Mouse (Mus musculus): Measurements from ENCODE around the gene Bicra.

The Bicra gene

GRCm38 (mm10) chr7:16033580-16034461 is 13.9 kb downstream of the Bicra start:
- TF ChIP-seq CTCF (conservative IDR thresholded peaks at IDR 0.05; ENCODE audit: low read length) (no peak), NANOG (IDR thresholded peaks at IDR 0.05; ENCODE audit: borderline replicate concordance, low read length) (no peak)
- H3K27me3 ChIP-seq (ENCODE audit: insufficient read depth, low read length) = no peaks in the 10 kb centered on the region
- H3K4me3 ChIP-seq (replicated peaks; ENCODE audit: low read length) = no peak overlapping the region
- H3K36me3 ChIP-seq (ENCODE audit: insufficient read depth, low read length) = 0 out of 2 replicates have a peak, but pooled peaks cover 5% of the 10 kb centered on the region
- H3K9me3 ChIP-seq (ENCODE audit: low read length) = no peaks in the 10 kb centered on the region
- H3K4me1 ChIP-seq (replicated peaks; ENCODE audit: low read depth, low read length) = peaks cover 42% of the 10 kb centered on the region

GRCm38 (mm10) chr7:16033059-16033458 is 14.7 kb downstream of the Bicra start:
- H3K4me1 ChIP-seq (replicated peaks; ENCODE audit: low read depth, low read length) = peaks cover 50% of the 10 kb centered on the region
- TF ChIP-seq CTCF (conservative IDR thresholded peaks at IDR 0.05; ENCODE audit: low read length) (no peak), NANOG (IDR thresholded peaks at IDR 0.05; ENCODE audit: borderline replicate concordance, low read length) (no peak), POU5F1 (IDR thresholded peaks at IDR 0.05; ENCODE audit: borderline replicate concordance, low read length) (no peak)
- no peaks in the 10 kb centered on the region for H3K27me3 ChIP-seq (ENCODE audit: insufficient read depth, low read length)
- H3K9me3 ChIP-seq (ENCODE audit: low read length) = no peaks in the 10 kb centered on the region
- no peak overlapping the region for H3K4me3 ChIP-seq (replicated peaks; ENCODE audit: low read length)
- H3K36me3 ChIP-seq (ENCODE audit: insufficient read depth, low read length) = 0 out of 2 replicates have a peak, but pooled peaks cover 13% of the 10 kb centered on the region

- Histone ChIP-seq H3K4me1 (replicated peaks; ENCODE audit: low read depth, low read length) (peaks cover 46% of the 10 kb centered on the region), H3K27me3 (ENCODE audit: insufficient read depth, low read length) (no peaks in the 10 kb centered on the region), H3K9me3 (ENCODE audit: low read length) (no peaks in the 10 kb centered on the region), H3K36me3 (ENCODE audit: insufficient read depth, low read length) (0 out of 2 replicates have a peak, but pooled peaks cover 17% of the 10 kb centered on the region), H3K4me3 (replicated peaks; ENCODE audit: low read length) (no peak overlapping the region)
- TF ChIP-seq CTCF (conservative IDR thresholded peaks at IDR 0.05; ENCODE audit: low read length) = no peak
- TF ChIP-seq POU5F1 (IDR thresholded peaks at IDR 0.05; ENCODE audit: borderline replicate concordance, low read length) = no peak
- TF ChIP-seq NANOG (IDR thresholded peaks at IDR 0.05; ENCODE audit: borderline replicate concordance, low read length) = no peak
Measured at GRCm38 (mm10) chr7:16031072-16031471, 16.6 kb downstream of the Bicra start.

DNA sequence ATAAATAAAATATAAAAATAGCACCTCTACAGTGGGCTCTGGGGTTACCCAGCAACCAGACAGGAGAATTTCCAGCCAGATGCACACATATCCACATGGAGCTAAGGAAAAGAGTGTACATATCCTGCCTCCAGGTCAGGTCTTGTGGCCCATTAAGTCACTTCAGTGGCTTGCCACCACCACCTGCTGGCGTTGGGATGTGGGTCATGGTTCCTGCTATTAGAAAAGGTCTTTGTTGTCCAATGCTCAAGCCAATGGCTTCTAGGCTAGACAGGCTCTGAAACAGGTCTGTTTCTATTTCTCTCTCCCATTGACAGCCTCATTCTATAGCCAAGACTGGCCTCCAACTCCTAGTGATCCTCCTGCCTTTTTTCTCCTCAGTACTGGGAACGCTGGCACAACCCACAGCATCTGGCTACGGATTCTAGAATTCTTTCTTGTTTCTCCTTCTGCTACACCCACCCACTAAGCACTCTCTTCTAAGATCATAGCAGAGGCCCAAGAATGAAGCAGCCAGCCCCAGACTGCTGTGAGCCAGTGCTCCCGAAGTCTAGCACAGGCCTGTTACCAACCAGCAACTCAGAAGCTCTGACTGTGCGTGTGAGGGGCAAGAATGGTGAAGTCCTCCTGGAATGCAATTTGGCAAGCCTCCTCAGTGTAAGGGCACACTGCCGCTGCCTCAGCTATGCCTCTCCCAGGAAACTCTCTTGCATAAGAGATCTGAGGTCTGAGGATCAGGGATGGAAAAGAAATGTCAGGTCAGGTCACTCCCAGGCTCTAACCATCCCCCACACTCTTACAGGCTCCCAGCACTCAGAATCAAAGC is 19.4 kb downstream of the Bicra start:
- H3K4me1 ChIP-seq (replicated peaks; ENCODE audit: low read depth, low read length) = peaks cover 46% of the 10 kb centered on the region
- no peak overlapping the region for H3K4me3 ChIP-seq (replicated peaks; ENCODE audit: low read length)
- no peaks in the 10 kb centered on the region for H3K9me3 ChIP-seq (ENCODE audit: low read length)
- no peak for TF ChIP-seq CTCF (conservative IDR thresholded peaks at IDR 0.05; ENCODE audit: low read length)
- TF ChIP-seq POU5F1 (IDR thresholded peaks at IDR 0.05; ENCODE audit: borderline replicate concordance, low read length) = no peak
- no peak for TF ChIP-seq NANOG (IDR thresholded peaks at IDR 0.05; ENCODE audit: borderline replicate concordance, low read length)
- H3K27me3 ChIP-seq (ENCODE audit: insufficient read depth, low read length) = no peaks in the 10 kb centered on the region
- H3K36me3 ChIP-seq (ENCODE audit: insufficient read depth, low read length) = 0 out of 2 replicates have a peak, but pooled peaks cover 17% of the 10 kb centered on the region

DNA sequence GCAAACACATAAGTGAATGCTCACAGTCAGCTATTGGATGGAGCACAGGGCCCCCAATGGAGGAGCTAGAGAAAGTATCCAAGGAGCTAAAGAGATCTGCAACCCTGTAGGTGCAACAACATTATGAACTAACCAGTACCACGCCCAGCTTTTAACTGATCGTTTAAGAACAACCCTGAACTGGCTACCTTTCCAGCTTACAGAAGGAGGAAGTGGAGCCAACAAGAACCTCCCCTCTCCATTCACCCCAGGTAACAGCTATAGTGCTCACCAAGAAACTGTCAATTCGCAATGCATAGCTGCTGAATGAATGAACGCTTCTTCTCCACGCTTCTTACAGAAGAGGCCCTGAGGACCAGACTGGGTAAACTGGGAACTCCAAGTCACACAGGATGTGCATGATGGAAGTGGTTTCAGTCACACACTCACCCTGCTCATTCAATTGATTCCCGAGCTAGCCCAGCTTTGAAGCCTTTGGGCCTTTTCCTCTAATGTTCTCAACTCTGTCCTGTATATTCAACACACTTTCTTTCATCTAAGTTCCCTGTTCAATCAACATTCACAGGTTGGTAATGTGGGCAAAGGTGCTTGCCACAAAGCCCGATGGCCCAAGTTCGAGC is 23.0 kb downstream of the Bicra start:
- TF ChIP-seq CTCF (conservative IDR thresholded peaks at IDR 0.05; ENCODE audit: low read length) (no peak), NANOG (IDR thresholded peaks at IDR 0.05; ENCODE audit: borderline replicate concordance, low read length) (no peak), POU5F1 (IDR thresholded peaks at IDR 0.05; ENCODE audit: borderline replicate concordance, low read length) (no peak)
- Histone ChIP-seq H3K36me3 (ENCODE audit: insufficient read depth, low read length) (0 out of 2 replicates have a peak, but pooled peaks cover 12% of the 10 kb centered on the region), H3K4me3 (replicated peaks; ENCODE audit: low read length) (no peak overlapping the region), H3K4me1 (replicated peaks; ENCODE audit: low read depth, low read length) (peaks cover 52% of the 10 kb centered on the region), H3K9me3 (ENCODE audit: low read length) (no peaks in the 10 kb centered on the region), H3K27me3 (ENCODE audit: insufficient read depth, low read length) (no peaks in the 10 kb centered on the region)

DNA sequence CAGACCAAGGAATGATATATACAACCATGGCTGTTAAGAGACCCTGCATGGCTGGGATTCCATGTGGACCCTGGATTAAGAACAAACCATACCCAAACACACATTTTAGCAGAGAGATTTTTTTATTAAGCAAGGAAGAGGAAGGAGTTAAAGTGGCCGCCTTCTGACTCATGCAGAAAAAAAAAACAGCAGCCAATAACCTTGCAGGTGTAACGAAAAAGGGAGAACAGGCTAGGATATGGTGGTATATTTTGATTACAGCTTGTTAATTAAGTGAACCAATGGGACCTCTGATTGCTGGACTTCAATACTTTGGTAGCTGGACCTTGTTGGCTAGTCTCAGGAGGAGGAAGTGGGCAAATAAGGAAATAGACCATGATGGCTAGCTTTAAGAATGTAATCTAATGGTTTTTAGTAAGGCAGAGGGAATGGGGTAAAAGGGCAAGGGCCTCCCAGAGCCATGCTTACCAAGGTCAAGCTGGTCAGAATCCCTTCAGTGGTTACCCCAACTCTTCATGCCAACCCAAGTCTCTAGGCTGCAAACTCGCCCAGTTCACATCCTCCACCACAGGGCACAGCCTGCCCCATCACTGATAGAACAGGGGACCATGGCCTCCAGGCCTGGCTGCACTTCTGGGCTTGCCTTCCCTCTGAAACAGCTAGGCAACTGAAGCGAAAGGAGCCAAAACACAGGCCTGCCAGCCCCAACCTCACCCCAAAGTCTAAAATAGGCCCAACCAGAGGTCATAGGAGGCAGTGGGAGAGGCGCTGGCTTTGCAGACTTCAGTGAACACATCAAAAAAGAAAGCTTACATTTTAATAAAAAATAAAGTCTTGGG is 28.2 kb downstream of the Bicra start:
- TF ChIP-seq POU5F1 (IDR thresholded peaks at IDR 0.05; ENCODE audit: borderline replicate concordance, low read length) (no peak), NANOG (IDR thresholded peaks at IDR 0.05; ENCODE audit: borderline replicate concordance, low read length) (no peak), CTCF (conservative IDR thresholded peaks at IDR 0.05; ENCODE audit: low read length) (no peak)
- Histone ChIP-seq H3K36me3 (ENCODE audit: insufficient read depth, low read length) (no peaks in the 10 kb centered on the region), H3K4me3 (replicated peaks; ENCODE audit: low read length) (no peak overlapping the region), H3K27me3 (ENCODE audit: insufficient read depth, low read length) (no peaks in the 10 kb centered on the region), H3K9me3 (ENCODE audit: low read length) (no peaks in the 10 kb centered on the region), H3K4me1 (replicated peaks; ENCODE audit: low read depth, low read length) (peaks cover 61% of the 10 kb centered on the region)

GRCm38 (mm10) chr7:16018016-16018810 is 29.5 kb downstream of the Bicra start:
- no peaks in the 10 kb centered on the region for H3K27me3 ChIP-seq (ENCODE audit: insufficient read depth, low read length)
- no peak overlapping the region for H3K4me3 ChIP-seq (replicated peaks; ENCODE audit: low read length)
- H3K9me3 ChIP-seq (ENCODE audit: low read length) = no peaks in the 10 kb centered on the region
- no peak for TF ChIP-seq POU5F1 (IDR thresholded peaks at IDR 0.05; ENCODE audit: borderline replicate concordance, low read length)
- TF ChIP-seq NANOG (IDR thresholded peaks at IDR 0.05; ENCODE audit: borderline replicate concordance, low read length) = no peak
- no peak for TF ChIP-seq CTCF (conservative IDR thresholded peaks at IDR 0.05; ENCODE audit: low read length)
- peaks cover 60% of the 10 kb centered on the region for H3K4me1 ChIP-seq (replicated peaks; ENCODE audit: low read depth, low read length)
- peaks cover 4% of the 10 kb centered on the region; the same call in 1 of the 2 replicates for H3K36me3 ChIP-seq (ENCODE audit: insufficient read depth, low read length)

All from E14TG2a.4 (cell line).